ENCODE assay signal across 7 mouse cellular contexts in the genomic region with DNA sequence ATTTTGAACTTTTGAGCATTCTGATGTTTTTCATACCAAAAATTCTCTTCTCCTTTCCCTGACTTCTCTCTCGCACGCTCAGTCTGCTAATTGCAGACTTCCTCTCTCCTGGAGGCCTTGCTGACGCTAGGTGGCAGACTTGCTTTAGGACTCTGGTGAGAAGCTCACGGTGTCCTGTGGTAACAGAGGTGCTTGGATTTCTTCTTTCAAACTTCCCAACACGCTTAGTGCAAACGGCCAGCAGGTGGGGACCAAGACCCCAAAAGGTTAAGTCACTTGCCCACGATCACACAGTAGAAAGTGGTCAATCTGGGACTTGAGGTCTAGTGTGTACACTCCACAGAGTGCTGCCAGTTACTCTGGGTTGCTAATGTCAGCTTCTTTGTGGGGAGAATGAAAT. TPM values are rescaled to one million over a fixed set of nuclear protein-coding genes. Genes with fewer than 3 reads are reported as not detected.
A peak's percentile ranks its signal among the peaks of the same experiment; 100 is the strongest.
DNase-seq lines count a peak whose midpoint lies in the region; ATAC-seq and TF ChIP-seq lines count a peak whose summit lies in the region.

No protein-coding gene starts in this region.

- no peaks in the 10 kb centered on the region for H3K9me3 ChIP-seq in limb, embryonic 10.5 days (replicated peaks)
- no peaks in the 10 kb centered on the region for H3K9me3 ChIP-seq in midbrain, postnatal 0 days (ENCODE audit: low read length)

- H3K27ac ChIP-seq in limb, embryonic 10.5 days: no peak overlapping the region
- no peak overlapping the region for H3K27ac ChIP-seq in midbrain, postnatal 0 days (ENCODE audit: low read depth, low read length)

- H3K4me2 ChIP-seq in midbrain, postnatal 0 days (ENCODE audit: low read depth, low read length, poor library complexity, severe bottlenecking): no peak overlapping the region

- H3K27me3 ChIP-seq in limb, embryonic 10.5 days (ENCODE audit: low read depth, poor library complexity, severe bottlenecking): no peaks in the 10 kb centered on the region
- H3K27me3 ChIP-seq in midbrain, postnatal 0 days (ENCODE audit: insufficient read depth, low read length): no peaks in the 10 kb centered on the region

- H3K4me3 ChIP-seq in limb, embryonic 10.5 days: no peak overlapping the region
- no peak overlapping the region for H3K4me3 ChIP-seq in midbrain, postnatal 0 days (ENCODE audit: low read depth, low read length)

- peak; percentile 32 for DNase-seq in Muller cell, postnatal 12 days (ENCODE audit: inconsistent ontology term)
- DNase-seq in c-Kit-positive CD71-positive TER-119-negative erythroid progenitor cells, embryonic 14.5 days (ENCODE audit: low read depth): peak; percentile 40
- DNase-seq in frontal cortex, adult 2 months (ENCODE audit: extremely low spot score in 1 of 2, low spot score in 1 of 2): peak; percentile 31 to 83
- DNase-seq in kidney, adult 18-20 months: peak; percentile 67
- DNase-seq in limb, embryonic 10.5 days (ENCODE audit: low spot score): peak; percentile 72
- DNase-seq in midbrain, postnatal 0 days (ENCODE audit: low spot score): peak; percentile 91
- DNase-seq in spleen, postnatal 36 days (ENCODE audit: low spot score in 2 of 2): peak; percentile 40 to 41

- peak; percentile 73; the same call in 1 of the 2 replicates for ATAC-seq in midbrain, postnatal 0 days (ENCODE audit: low FRiP score)

- H3K4me1 ChIP-seq in limb, embryonic 10.5 days: peaks cover 7% of the 10 kb centered on the region; the same call in 1 of the 2 replicates
- H3K4me1 ChIP-seq in midbrain, postnatal 0 days (ENCODE audit: insufficient read depth, low read length): no peaks in the 10 kb centered on the region

- TF ChIP-seq CTCF in midbrain, postnatal 0 days (IDR thresholded peaks at IDR 0.05): peak; percentile 95

- no peak overlapping the region for H3K9ac ChIP-seq in midbrain, postnatal 0 days (replicated peaks; ENCODE audit: low read length, poor library complexity, severe bottlenecking)

- 11% methylated on average over 7 of the region's 7 CpGs for WGBS in limb, embryonic 10.5 days
- 10% methylated on average over 7 of the region's 7 CpGs for WGBS in midbrain, postnatal 0 days

- H3K36me3 ChIP-seq in limb, embryonic 10.5 days: peaks cover 34% of the 10 kb centered on the region
- peaks cover 12% of the 10 kb centered on the region; the same call in 1 of the 2 replicates for H3K36me3 ChIP-seq in midbrain, postnatal 0 days (ENCODE audit: insufficient read depth, low read length)

RNA-seq across cellular contexts. Expression of a gene that starts 13.9 kb away (rescaled TPM):
- 10.2 and 10.6 TPM in 2 replicates for polyA plus RNA-seq in frontal cortex, adult 2 months (2012; rRNA removed)
- 9.1 and 10.6 TPM in 2 replicates for polyA plus RNA-seq in limb, embryonic 10.5 days (2016; fragmentation: Nextera tagmentation; extraction: Ambion mirVana)
- 7.8 and 15.3 TPM in 2 replicates for total RNA-seq in midbrain, postnatal 0 days (2014; rRNA removed)
- polyA plus RNA-seq in midbrain, postnatal 0 days (2015; fragmentation: Nextera tagmentation; extraction: Ambion mirVana): 10.5 and 10.7 TPM in 2 replicates

RNA-seq across cellular contexts. Expression of a gene that starts 32.8 kb away (rescaled TPM):
- 115 and 125 TPM in 2 replicates for polyA plus RNA-seq in frontal cortex, adult 2 months (2012; rRNA removed)
- polyA plus RNA-seq in limb, embryonic 10.5 days (2016; fragmentation: Nextera tagmentation; extraction: Ambion mirVana): 64.6 and 69.4 TPM in 2 replicates
- 160 and 175 TPM in 2 replicates for total RNA-seq in midbrain, postnatal 0 days (2014; rRNA removed)
- 121 and 123 TPM in 2 replicates for polyA plus RNA-seq in midbrain, postnatal 0 days (2015; fragmentation: Nextera tagmentation; extraction: Ambion mirVana)

Comparison
In these comparisons a context has a peak if more than half of its experiments do, and no peak if none do; other contexts are left out.
1. DNase-seq: peak in every context shown above with its lines; median percentile 91 in midbrain, postnatal 0 days; 72 in limb, embryonic 10.5 days; 67 in kidney, adult 18-20 months; 57 in frontal cortex, adult 2 months; 40 in spleen, postnatal 36 days; 40 in c-Kit-positive CD71-positive TER-119-negative erythroid progenitor cells, embryonic 14.5 days; 32 in Muller cell, postnatal 12 days.